Mouse (Mus musculus) embryonic facial prominence, embryonic 11.5 days (tissue): ENCODE measurements around the gene Rnasel. TPM values are rescaled to one million over a fixed set of nuclear protein-coding genes. Genes with fewer than 3 reads are reported as not detected.

Source experiments
- ATAC-seq: fragments of 200-750 bp; cut with Nextera tagmentation; replicated peaks from 2 replicates; pipeline ENCODE4 v1.8.0; 2017; ENCODE audit warnings: low read depth; ENCODE audit not compliant: insufficient number of reproducible peaks, low FRiP score, low TSS enrichment
- DNase-seq: peaks from one replicate; pipeline ENCODE4 v3.0.0-alpha.2; 2015; ENCODE audit warnings: low spot score
- H3K27ac ChIP-seq: fragments of 300-500 bp; sonication (generic); replicated peaks from 2 replicates; pipeline ENCODE4 v1.5.1; 2014; ENCODE audit warnings: mild to moderate bottlenecking, low read depth, low read length, control low read depth
- H3K27me3 ChIP-seq: fragments of 300-500 bp; sonication (generic); 2 replicates; pipeline ENCODE4 v1.6.1; 2014; ENCODE audit warnings: mild to moderate bottlenecking, low read length, moderate library complexity, mixed read lengths; ENCODE audit not compliant: control insufficient read depth, insufficient read depth
- H3K36me3 ChIP-seq: fragments of 300-500 bp; sonication (generic); replicated peaks from 2 replicates; pipeline ENCODE4 v1.6.1; 2014; ENCODE audit warnings: low read depth, mild to moderate bottlenecking, low read length, moderate library complexity, mixed read lengths; ENCODE audit not compliant: control insufficient read depth, insufficient read depth
- H3K4me1 ChIP-seq: fragments of 300-500 bp; sonication (generic); 2 replicates; pipeline ENCODE4 v1.6.1; 2014; ENCODE audit warnings: low read length, mixed read lengths; ENCODE audit not compliant: control insufficient read depth, insufficient read depth
- H3K4me2 ChIP-seq: fragments of 300-500 bp; sonication (generic); 2 replicates; pipeline ENCODE4 v1.6.1; 2014; ENCODE audit warnings: low read depth, mild to moderate bottlenecking, control low read depth, low read length, moderate library complexity
- H3K4me3 ChIP-seq: fragments of 300-500 bp; sonication (generic); 2 replicates; pipeline ENCODE4 v1.5.1; 2014; ENCODE audit warnings: low read depth, low read length, control low read depth
- H3K9ac ChIP-seq: fragments of 300-500 bp; sonication (generic); replicated peaks from 2 replicates; pipeline ENCODE4 v1.6.1; 2014; ENCODE audit warnings: mild to moderate bottlenecking, control low read depth, low read length
- H3K9me3 ChIP-seq: fragments of 300-500 bp; sonication (generic); replicated peaks from 2 replicates; pipeline ENCODE4 v1.6.1; 2016; ENCODE audit warnings: mild to moderate bottlenecking, low read length, inconsistent platforms, mixed read lengths; ENCODE audit not compliant: control insufficient read depth
- WGBS: fragments of 180-500 bp; shearing (Covaris S2); extraction: QIAGEN DNeasy Blood & Tissue Kit; methylation state at CpG from one replicate; pipeline ENCODE4 v1.1.7; 2014; 5-methylcytosine and 5-hydroxymethylcytosine counted together
- polyA plus RNA-seq: library from polyadenylated mRNA; unstranded; fragments of >200 nt; fragmentation: Nextera tagmentation; extraction: Ambion mirVana; gene quantifications from 2 replicates; pipeline ENCODE4 v1.2.1, GENCODE M21; 2014

The Rnasel gene
- 14.5 and 15.0 TPM in 2 replicates for polyA plus RNA-seq

DNA sequence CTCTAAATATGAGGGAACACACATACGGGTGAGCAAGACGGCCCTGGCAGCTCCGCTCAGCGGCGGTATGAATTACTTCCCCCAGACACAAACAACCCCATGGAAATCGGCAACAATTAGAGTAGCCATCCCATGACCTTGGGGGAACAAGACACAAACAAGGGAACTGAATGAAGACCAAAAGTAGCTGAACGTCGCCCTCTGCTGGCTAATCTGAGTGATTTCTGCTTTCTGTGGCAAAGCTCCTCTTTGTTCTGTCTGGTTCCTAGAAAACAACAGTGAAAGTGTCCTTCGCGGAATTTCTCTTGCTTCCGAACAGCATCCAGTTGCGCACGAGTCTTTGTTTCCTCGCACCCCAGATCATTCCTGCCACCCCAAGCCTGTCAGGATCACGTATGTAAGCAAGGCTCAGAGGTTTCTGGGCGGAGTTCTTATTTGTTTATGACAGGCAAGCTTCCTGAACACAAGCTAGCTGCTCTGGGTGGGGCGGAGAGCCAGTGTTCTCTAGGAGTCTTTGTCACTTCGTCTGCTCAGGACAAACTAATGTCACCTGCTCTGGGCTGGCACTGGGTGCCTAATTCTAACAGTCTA lies at the start of gene Rnasel:
TSS of gene Rnasel (plus strand) at position 216 of the 591 bp plus-strand sequence.
- peak; percentile 92 for DNase-seq
- no peaks in the 10 kb centered on the region for H3K9me3 ChIP-seq
- WGBS: 6% methylated on average over 18 of the region's 18 CpGs
- peak within 1 kb of the TSS; percentile 51 for H3K4me2 ChIP-seq
- no peaks in the 10 kb centered on the region for H3K27me3 ChIP-seq
- no peak within 1 kb of the TSS for H3K27ac ChIP-seq
- H3K36me3 ChIP-seq: no peaks in the 10 kb centered on the region
- peak within 1 kb of the TSS; percentile 29 for H3K4me3 ChIP-seq
- H3K9ac ChIP-seq: peak within 1 kb of the TSS; percentile 78
- H3K4me1 ChIP-seq: no peaks in the 10 kb centered on the region
- peak; percentile 52; the same call in 1 of the 2 replicates for ATAC-seq

DNA sequence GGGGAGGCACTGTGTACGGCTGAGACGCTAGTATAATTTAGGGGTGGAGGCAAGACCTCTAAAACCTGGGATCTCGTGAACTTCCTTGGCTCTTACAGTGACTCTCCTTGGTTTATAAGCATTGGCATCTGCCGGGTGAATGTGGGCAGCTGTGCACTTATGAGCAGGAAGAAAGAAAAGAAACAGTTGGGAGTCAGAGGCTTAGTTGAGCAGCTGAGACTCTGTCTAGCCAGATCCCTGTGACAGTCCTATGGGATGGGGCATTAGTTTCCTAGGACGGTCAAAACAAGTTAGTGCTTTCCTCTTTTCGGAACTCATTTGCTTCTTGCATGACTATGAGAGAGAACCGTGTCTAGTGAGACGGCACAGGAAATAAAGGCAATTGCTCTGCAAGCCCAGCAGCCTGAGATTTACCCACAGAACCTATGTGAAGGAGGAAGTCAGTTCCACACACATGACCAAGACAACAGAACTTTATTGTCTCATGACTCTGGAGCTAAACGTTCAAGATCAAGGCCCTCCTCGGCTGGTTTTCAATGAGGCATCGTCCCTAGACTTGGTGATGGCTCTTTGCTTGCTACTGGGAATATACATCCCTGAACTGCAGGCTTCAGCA lies 48.7 kb upstream of the Rnasel start:
- no peak for ATAC-seq
- 80% methylated on average over 11 of the region's 11 CpGs for WGBS
- H3K4me1 ChIP-seq: 0 out of 2 replicates have a peak, but pooled peaks cover 6% of the 10 kb centered on the region
- no peak overlapping the region for H3K9ac ChIP-seq
- no peaks in the 10 kb centered on the region for H3K9me3 ChIP-seq
- no peak overlapping the region for H3K27ac ChIP-seq
- H3K27me3 ChIP-seq: no peaks in the 10 kb centered on the region
- H3K36me3 ChIP-seq: no peaks in the 10 kb centered on the region
- no peak for DNase-seq
- no peak overlapping the region for H3K4me3 ChIP-seq
- no peak overlapping the region for H3K4me2 ChIP-seq

DNA sequence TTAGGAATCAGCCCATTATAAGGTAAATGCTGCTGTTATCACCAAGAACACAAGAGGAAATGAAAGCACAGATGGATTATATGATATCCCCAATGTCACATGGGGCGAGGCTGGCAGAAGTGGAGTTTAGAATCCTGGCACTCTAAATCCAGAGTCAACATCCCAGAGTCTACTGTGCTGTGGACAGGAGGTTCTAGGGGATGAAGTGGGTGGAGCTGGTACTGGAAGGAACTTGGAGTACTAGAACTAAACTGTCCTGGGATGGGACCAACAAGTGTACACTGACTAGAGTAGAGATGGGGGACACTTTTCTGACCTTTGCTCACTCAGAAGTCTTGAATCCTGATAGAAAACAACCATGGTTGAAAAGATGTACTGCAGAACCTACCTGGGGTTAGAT lies 47.8 kb upstream of the Rnasel start:
- Histone ChIP-seq H3K9ac (no peak overlapping the region), H3K4me1 (0 out of 2 replicates have a peak, but pooled peaks cover 6% of the 10 kb centered on the region), H3K36me3 (no peaks in the 10 kb centered on the region), H3K9me3 (no peaks in the 10 kb centered on the region), H3K27me3 (no peaks in the 10 kb centered on the region), H3K27ac (no peak overlapping the region), H3K4me2 (no peak overlapping the region), H3K4me3 (no peak overlapping the region)
- no peak for DNase-seq
- ATAC-seq: no peak
- 95% methylated on average over 1 of the region's 1 CpGs for WGBS

DNA sequence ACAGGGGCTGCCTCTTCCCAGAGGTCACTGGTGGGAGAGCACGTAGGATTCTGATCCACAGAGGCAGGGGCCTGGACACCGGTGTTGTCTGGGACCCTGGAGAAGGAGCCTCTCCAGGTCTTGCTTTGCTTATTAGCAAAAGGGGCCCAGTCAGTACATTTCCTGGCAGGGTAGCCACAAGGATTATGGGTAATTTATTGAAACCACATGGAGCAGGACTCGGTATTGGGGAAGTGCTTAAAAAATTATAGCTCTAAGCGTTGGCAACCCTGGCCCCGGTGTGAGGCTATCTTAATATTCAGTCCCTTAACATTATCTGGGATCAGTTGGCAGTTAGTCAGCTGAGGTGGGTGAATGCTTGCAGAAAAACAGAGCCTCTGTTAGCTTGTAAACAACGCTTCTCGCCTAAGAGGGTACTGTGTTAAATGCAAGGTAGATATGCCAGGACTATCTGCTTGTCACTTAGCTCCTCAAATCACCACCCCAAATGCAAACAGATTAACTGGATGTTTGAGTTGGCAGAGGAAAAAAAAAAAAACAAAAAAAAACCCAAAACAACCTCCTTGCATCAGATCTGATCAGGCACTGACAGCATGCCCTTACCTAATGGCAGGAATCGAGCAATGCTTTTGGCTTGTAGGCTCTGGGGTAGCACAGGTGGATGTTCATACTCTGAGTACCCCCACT lies 46.9 kb upstream of the Rnasel start:
- Histone ChIP-seq H3K9me3 (no peaks in the 10 kb centered on the region), H3K4me2 (no peak overlapping the region), H3K27ac (no peak overlapping the region), H3K4me1 (0 out of 2 replicates have a peak, but pooled peaks cover 6% of the 10 kb centered on the region), H3K4me3 (no peak overlapping the region), H3K36me3 (no peaks in the 10 kb centered on the region), H3K27me3 (no peaks in the 10 kb centered on the region), H3K9ac (no peak overlapping the region)
- DNase-seq (peak; percentile 69), ATAC-seq (no peak)
- 57% methylated on average over 8 of the region's 8 CpGs for WGBS

DNA sequence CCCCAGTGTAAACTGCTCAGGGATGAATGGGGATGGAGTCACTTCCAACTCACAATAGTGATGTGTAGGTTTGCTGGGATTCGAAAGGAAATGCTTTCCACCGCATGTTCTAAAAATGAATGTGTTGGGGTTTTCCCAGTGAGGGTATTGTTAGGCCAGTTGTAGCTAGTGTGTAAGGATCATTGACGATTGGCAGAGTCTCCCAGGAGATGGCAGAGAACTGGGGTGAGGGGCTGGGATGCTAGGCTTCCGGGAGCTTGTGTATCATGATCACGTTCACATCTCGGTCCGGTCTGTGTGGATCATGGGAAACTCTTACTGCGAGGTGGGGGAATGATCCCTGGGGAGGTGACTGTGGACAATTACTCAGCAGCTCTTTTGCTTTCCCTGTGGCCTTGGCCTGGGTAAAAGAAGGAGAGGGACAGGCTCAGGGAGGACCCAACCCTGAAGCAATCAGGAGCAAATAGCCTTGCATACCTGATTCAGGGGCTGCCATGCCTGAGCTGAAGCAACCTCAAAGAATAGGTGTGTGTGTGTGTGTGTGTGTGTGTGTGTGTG lies 46.3 kb upstream of the Rnasel start:
- H3K36me3 ChIP-seq: no peaks in the 10 kb centered on the region
- ATAC-seq (peak; percentile 17), DNase-seq (no peak)
- no peak overlapping the region for H3K9ac ChIP-seq
- H3K4me3 ChIP-seq: no peak overlapping the region
- no peaks in the 10 kb centered on the region for H3K9me3 ChIP-seq
- no peak overlapping the region for H3K4me2 ChIP-seq
- H3K27ac ChIP-seq: no peak overlapping the region
- 0 out of 2 replicates have a peak, but pooled peaks cover 6% of the 10 kb centered on the region for H3K4me1 ChIP-seq
- no peaks in the 10 kb centered on the region for H3K27me3 ChIP-seq
- whole genome bisulfite sequencing: 39% methylated on average over 8 of the region's 8 CpGs

DNA sequence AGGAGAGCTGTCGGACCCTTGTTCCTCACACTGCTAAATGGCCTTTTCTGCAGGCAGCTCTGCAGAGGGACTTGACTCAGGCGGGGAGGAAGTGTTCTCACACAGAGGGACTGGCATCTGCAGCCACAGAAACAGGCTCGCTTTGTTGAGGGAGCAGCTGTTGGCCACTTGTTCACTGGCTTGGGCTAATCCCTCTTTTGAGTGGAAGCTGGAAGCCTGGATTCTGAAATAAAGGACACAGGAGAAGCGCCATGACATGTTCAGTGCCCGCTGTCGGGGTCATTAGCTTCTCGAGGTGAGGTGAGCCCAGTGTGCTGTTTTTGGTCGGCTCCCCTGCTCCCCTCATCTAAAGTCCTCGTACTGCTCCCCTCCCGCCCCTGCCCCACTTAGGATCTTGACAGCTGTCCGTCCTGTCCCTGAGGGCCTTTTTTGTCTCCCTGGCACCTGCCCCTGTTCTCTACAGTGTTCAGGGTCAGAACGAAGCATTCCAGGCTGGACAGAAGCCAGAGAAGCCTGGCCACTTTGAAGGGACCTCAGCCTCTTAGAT lies 45.7 kb upstream of the Rnasel start:
- 4% methylated on average over 12 of the region's 12 CpGs for WGBS
- H3K9me3 ChIP-seq: no peaks in the 10 kb centered on the region
- H3K4me2 ChIP-seq: peak overlapping the region; percentile 7; the same call in 1 of the 2 replicates
- peak; percentile 70 for ATAC-seq
- no peak overlapping the region for H3K9ac ChIP-seq
- DNase-seq: peak; percentile 57
- H3K36me3 ChIP-seq: no peaks in the 10 kb centered on the region
- no peak overlapping the region for H3K4me3 ChIP-seq
- no peak overlapping the region for H3K27ac ChIP-seq
- no peaks in the 10 kb centered on the region for H3K27me3 ChIP-seq
- H3K4me1 ChIP-seq: 0 out of 2 replicates have a peak, but pooled peaks cover 6% of the 10 kb centered on the region

DNA sequence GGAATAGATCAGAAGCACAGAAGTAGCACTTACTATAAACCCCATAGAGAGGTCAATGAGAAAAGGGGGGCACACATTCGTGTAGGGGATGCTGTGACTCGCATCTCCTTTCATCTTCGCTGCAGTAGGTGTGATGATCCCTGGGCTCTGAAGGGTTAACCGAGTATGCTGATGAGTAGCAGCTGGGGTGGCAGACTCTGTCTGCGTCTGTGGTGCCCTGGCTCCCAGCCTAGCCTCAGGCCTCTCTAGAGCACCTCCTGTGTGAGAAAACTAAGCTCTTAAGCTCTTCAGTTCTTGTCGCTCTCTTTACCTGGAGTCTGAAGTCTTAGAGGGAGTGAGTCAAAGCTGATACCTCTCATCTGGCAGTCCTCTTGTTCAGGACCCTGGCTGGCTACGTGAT lies 45.1 kb upstream of the Rnasel start:
- WGBS: 8% methylated on average over 7 of the region's 7 CpGs
- H3K4me1 ChIP-seq: 0 out of 2 replicates have a peak, but pooled peaks cover 6% of the 10 kb centered on the region
- DNase-seq: peak; percentile 38
- no peaks in the 10 kb centered on the region for H3K27me3 ChIP-seq
- H3K9ac ChIP-seq: no peak overlapping the region
- no peak overlapping the region for H3K27ac ChIP-seq
- no peak overlapping the region for H3K4me3 ChIP-seq
- no peak for ATAC-seq
- H3K9me3 ChIP-seq: no peaks in the 10 kb centered on the region
- H3K4me2 ChIP-seq: no peak overlapping the region
- H3K36me3 ChIP-seq: no peaks in the 10 kb centered on the region
